Mouse (Mus musculus) heart, adult 2 months (tissue): ENCODE data around the gene Tbc1d22a. TPM values are rescaled to one million over a fixed set of nuclear protein-coding genes. Genes with fewer than 3 reads are reported as not detected.

ENCODE experiments used
- DNase-seq, 2 experiments: peaks; one replicate each; pipeline ENCODE4 v3.0.0; 2021
- H3K27ac ChIP-seq: fragments of 200-600 bp; 2 replicates; pipeline ENCODE4 v1.8.1; 2022
- H3K27me3 ChIP-seq: fragments of 200-500 bp; 2 replicates; pipeline ENCODE4 v1.6.1; 2012; ENCODE audit warnings: mild to moderate bottlenecking, low read length, inconsistent platforms, mixed read lengths; ENCODE audit not compliant: control insufficient read depth, insufficient read depth
- H3K36me3 ChIP-seq: fragments of 200-500 bp; 2 replicates; pipeline ENCODE4 v1.6.1; 2012; ENCODE audit warnings: low read length, inconsistent platforms; ENCODE audit not compliant: control insufficient read depth, insufficient read depth
- H3K4me1 ChIP-seq: fragments of 200-500 bp; 2 replicates; pipeline ENCODE4 v1.6.1; 2011; ENCODE audit warnings: low read length; ENCODE audit not compliant: control insufficient read depth, insufficient read depth
- H3K4me3 ChIP-seq: fragments of 200-600 bp; 2 replicates; pipeline ENCODE4 v1.8.1; 2022
- H3K79me2 ChIP-seq: fragments of 200-500 bp; replicated peaks from 2 replicates; pipeline ENCODE4 v1.6.1; 2012; ENCODE audit warnings: mild to moderate bottlenecking, inconsistent platforms, low read length, moderate library complexity, mixed read lengths; ENCODE audit not compliant: control insufficient read depth, insufficient read depth
- H3K9ac ChIP-seq: fragments of 200-500 bp; 2 replicates; pipeline ENCODE4 v1.6.1; 2012; ENCODE audit warnings: low read depth, mild to moderate bottlenecking, control low read depth, inconsistent platforms, low read length, mixed read lengths
- CTCF ChIP-seq: fragments of 200-600 bp; IDR thresholded peaks from 2 replicates; pipeline ENCODE4 v1.8.1; 2022; ENCODE audit warnings: antibody characterized with exemption, mild to moderate bottlenecking, moderate library complexity
- EP300 ChIP-seq: fragments of 200-500 bp; IDR thresholded peaks from 2 replicates; pipeline ENCODE4 v1.6.1; 2011; ENCODE audit warnings: low read depth, low read length, control low read depth; ENCODE audit not compliant: insufficient read depth
- POLR2A ChIP-seq: fragments of 200-500 bp; IDR thresholded peaks from 2 replicates; pipeline ENCODE4 v1.6.1; 2011; ENCODE audit warnings: mild to moderate bottlenecking, low read depth, low read length, control low read depth; ENCODE audit not compliant: insufficient read depth
- WGBS: fragments of 180-500 bp; shearing (Covaris S2); methylation state at CpG from one replicate; pipeline ENCODE4 v1.1.7; 2018; 5-methylcytosine and 5-hydroxymethylcytosine counted together
- intact Hi-C: fragments of 180-260 bp; cut with DNase I; formaldehyde crosslinking; loops from one replicate; pipeline ENCODE4 v1.15.1; 2025
- polyA plus RNA-seq: library from polyadenylated mRNA; depleted of rRNA; stranded (reverse); fragments of >200 nt; gene quantifications from 2 replicates; pipeline ENCODE4 v1.2.3, GENCODE M21; 2012
- total RNA-seq, 2 experiments: library from RNA; stranded (reverse); gene quantifications; 2 replicates each; pipeline ENCODE4 v1.2.3; 2021

Tbc1d22a gene
- total and polyA plus RNA-seq, 3 experiments, result 21.8 to 25.6 (median 23.2) TPM

GRCm38 (mm10) chr15:86199052-86199451 is 15.2 kb upstream of the Tbc1d22a start:
- Histone ChIP-seq H3K27me3 (no peaks in the 10 kb centered on the region), H3K79me2 (no peaks in the 10 kb centered on the region), H3K27ac (no peak overlapping the region), H3K36me3 (no peaks in the 10 kb centered on the region), H3K4me1 (peaks cover 13% of the 10 kb centered on the region), H3K4me3 (no peak overlapping the region), H3K9ac (no peak overlapping the region)
- no peak for DNase-seq
- 67% methylated on average over 5 of the region's 5 CpGs for WGBS
- intact Hi-C loops, result no loop called here
- TF ChIP-seq CTCF, result no peak
- TF ChIP-seq EP300, result no peak
- TF ChIP-seq POLR2A, result no peak

GRCm38 (mm10) chr15:86199482-86199881 is 14.8 kb upstream of the Tbc1d22a start:
- DNase-seq, result no peak
- TF ChIP-seq POLR2A (no peak), CTCF (no peak), EP300 (no peak)
- Histone ChIP-seq H3K4me1 (peaks cover 14% of the 10 kb centered on the region), H3K27ac (no peak overlapping the region), H3K36me3 (no peaks in the 10 kb centered on the region), H3K4me3 (no peak overlapping the region), H3K9ac (no peak overlapping the region), H3K79me2 (no peaks in the 10 kb centered on the region), H3K27me3 (no peaks in the 10 kb centered on the region)
- intact Hi-C loops, result no loop called here
- 75% methylated on average over 4 of the region's 4 CpGs for WGBS

- 45% methylated on average over 4 of the region's 4 CpGs for WGBS
- intact Hi-C loops, result loop anchor here (5.0 kb wide), 1 partner anchor 63 kb away; no protein-coding TSS in a partner anchor
Measured at GRCm38 (mm10) chr15:86200169-86200568, 14.1 kb upstream of the Tbc1d22a start.

GRCm38 (mm10) chr15:86201095-86201494 is 13.2 kb upstream of the Tbc1d22a start:
- intact Hi-C loops, result loop anchor here (5.0 kb wide), 1 partner anchor 64 kb away; no protein-coding TSS in a partner anchor
- DNase-seq, result peak in 1 of 2 experiments; percentile 49
- H3K79me2 ChIP-seq, result no peaks in the 10 kb centered on the region
- 28% methylated on average over 4 of the region's 4 CpGs for WGBS
- H3K4me1 ChIP-seq, result peaks cover 15% of the 10 kb centered on the region
- H3K9ac ChIP-seq, result no peak overlapping the region; the same call in 1 of the 2 replicates
- H3K4me3 ChIP-seq, result no peak overlapping the region
- H3K27ac ChIP-seq, result peak overlapping the region; percentile 53
- H3K36me3 ChIP-seq, result no peaks in the 10 kb centered on the region
- TF ChIP-seq CTCF (peak; percentile 24; the same call in 1 of the 2 replicates), EP300 (no peak), POLR2A (no peak)
- H3K27me3 ChIP-seq, result no peaks in the 10 kb centered on the region

More at GRCm38 (mm10) chr15:86200169-86200568, 14.1 kb upstream of the Tbc1d22a start:
- no peak for TF ChIP-seq CTCF
- no peak for TF ChIP-seq POLR2A
- TF ChIP-seq EP300, result no peak
- no peak overlapping the region for H3K9ac ChIP-seq
- no peak overlapping the region for H3K4me3 ChIP-seq
- no peak overlapping the region; the same call in 1 of the 2 replicates for H3K27ac ChIP-seq
- no peak for DNase-seq
- peaks cover 14% of the 10 kb centered on the region for H3K4me1 ChIP-seq
- no peaks in the 10 kb centered on the region for H3K36me3 ChIP-seq
- no peaks in the 10 kb centered on the region for H3K79me2 ChIP-seq
- H3K27me3 ChIP-seq, result no peaks in the 10 kb centered on the region

GRCm38 (mm10) chr15:86201696-86202330 is 12.4 kb upstream of the Tbc1d22a start:
- Histone ChIP-seq H3K4me3 (no peak overlapping the region), H3K79me2 (no peaks in the 10 kb centered on the region), H3K36me3 (no peaks in the 10 kb centered on the region), H3K27ac (peak overlapping the region; percentile 53), H3K27me3 (no peaks in the 10 kb centered on the region), H3K9ac (no peak overlapping the region), H3K4me1 (peaks cover 18% of the 10 kb centered on the region)
- DNase-seq, result peak in 1 of 2 experiments; percentile 53
- WGBS, result 48% methylated on average over 9 of the region's 9 CpGs
- no peak for TF ChIP-seq CTCF
- no peak for TF ChIP-seq POLR2A
- no peak for TF ChIP-seq EP300
- intact Hi-C loops, result loop anchor here (5.0 kb wide), 1 partner anchor 65 kb away; no protein-coding TSS in a partner anchor

- peaks cover 21% of the 10 kb centered on the region for H3K4me1 ChIP-seq
- H3K4me3 ChIP-seq, result no peak overlapping the region
- WGBS, result 22% methylated on average over 6 of the region's 6 CpGs
- no peaks in the 10 kb centered on the region for H3K79me2 ChIP-seq
- H3K9ac ChIP-seq, result no peak overlapping the region
- H3K36me3 ChIP-seq, result no peaks in the 10 kb centered on the region
- intact Hi-C loops, result loop anchor here (5.0 kb wide), 1 partner anchor 65 kb away; no protein-coding TSS in a partner anchor
- H3K27ac ChIP-seq, result peak overlapping the region; percentile 53
- peak; percentile 45 to 77 for DNase-seq
- no peaks in the 10 kb centered on the region for H3K27me3 ChIP-seq
- TF ChIP-seq EP300 (0 out of 2 replicates have a peak, but pooled peaks have one; percentile 23), POLR2A (no peak), CTCF (no peak)
Measured at GRCm38 (mm10) chr15:86202640-86203039, 11.6 kb upstream of the Tbc1d22a start.
